Mouse (Mus musculus) ovary, postnatal 14 days (tissue): ENCODE data around the gene Zbed4.
"Not testable (repeated sequence)": the region's sequence is repeated elsewhere in the genome, so short reads cannot be mapped to it uniquely, and the experiment has no call there.

ENCODE experiments used
- DNase-seq: peaks from one replicate; pipeline ENCODE4 v3.0.0; 2022; ENCODE audit warnings: low spot score

Zbed4 gene

GRCm38 (mm10) chr15:88813262-88813661 lies 61.8 kb downstream of the Zbed4 start:
- DNase-seq, result no peak

- DNase-seq, result not testable (repeated sequence)
These were observed 62.4 kb downstream of the Zbed4 start for GRCm38 (mm10) chr15:88813873-88814272.

GRCm38 (mm10) chr15:88814411-88815047 lies 63.1 kb downstream of the Zbed4 start:
- DNase-seq, result no peak

- DNase-seq, result no peak
These were observed 63.8 kb downstream of the Zbed4 start for GRCm38 (mm10) chr15:88815196-88815700.

- peak; percentile 97 for DNase-seq
These were observed 67.8 kb downstream of the Zbed4 start, which contains the start of the genes Alg12 and Creld2 for GRCm38 (mm10) chr15:88819026-88819905. Alg12 (minus strand) TSS chr15:88819318. Creld2 (plus strand) TSS chr15:88819646.

GRCm38 (mm10) chr15:88819906-88820303 lies 68.4 kb downstream of the Zbed4 start:
- no peak for DNase-seq

GRCm38 (mm10) chr15:88821403-88821802 lies 69.9 kb downstream of the Zbed4 start:
- no peak for DNase-seq

- no peak for DNase-seq
These were observed 71.1 kb downstream of the Zbed4 start for GRCm38 (mm10) chr15:88822513-88822912.

GRCm38 (mm10) chr15:88823376-88823775 lies 71.9 kb downstream of the Zbed4 start:
- DNase-seq, result no peak

- DNase-seq, result no peak
These were observed 76.0 kb downstream of the Zbed4 start for GRCm38 (mm10) chr15:88827466-88827865.

- peak; percentile 61 for DNase-seq
These were observed 76.7 kb downstream of the Zbed4 start for GRCm38 (mm10) chr15:88827991-88828799.

GRCm38 (mm10) chr15:88828800-88829705 lies 77.6 kb downstream of the Zbed4 start:
- peak; percentile 88 for DNase-seq

- no peak for DNase-seq
These were observed 78.5 kb downstream of the Zbed4 start for GRCm38 (mm10) chr15:88829791-88830440.

GRCm38 (mm10) chr15:88830696-88831095 lies 79.2 kb downstream of the Zbed4 start:
- DNase-seq, result no peak

GRCm38 (mm10) chr15:88831482-88831881 lies 80.0 kb downstream of the Zbed4 start:
- no peak for DNase-seq

GRCm38 (mm10) chr15:88832536-88832935 lies 81.1 kb downstream of the Zbed4 start:
- DNase-seq, result no peak
